Mouse (Mus musculus) splenic B cell, adult 2 months (primary cell): ENCODE data around the gene Gm49630.
"Not testable (repeated sequence)": the region's sequence is repeated elsewhere in the genome, so short reads cannot be mapped to it uniquely, and the experiment has no call there.

Experiments
- DNase-seq: peaks from one replicate; pipeline ENCODE4 v3.0.0-alpha.2; 2011; ENCODE audit warnings: low read depth, low spot score
- H3K27me3 ChIP-seq: 2 replicates; pipeline ENCODE4 v1.6.1; 2012; ENCODE audit warnings: mild to moderate bottlenecking, low read length, moderate library complexity, mixed read lengths; ENCODE audit not compliant: control insufficient read depth, poor library complexity, insufficient read depth, severe bottlenecking
- H3K36me3 ChIP-seq: 2 replicates; pipeline ENCODE4 v1.6.1; 2012; ENCODE audit warnings: mild to moderate bottlenecking, low read length, moderate library complexity, mixed read lengths; ENCODE audit not compliant: control insufficient read depth, poor library complexity, insufficient read depth, severe bottlenecking

Gm49630 gene

DNA sequence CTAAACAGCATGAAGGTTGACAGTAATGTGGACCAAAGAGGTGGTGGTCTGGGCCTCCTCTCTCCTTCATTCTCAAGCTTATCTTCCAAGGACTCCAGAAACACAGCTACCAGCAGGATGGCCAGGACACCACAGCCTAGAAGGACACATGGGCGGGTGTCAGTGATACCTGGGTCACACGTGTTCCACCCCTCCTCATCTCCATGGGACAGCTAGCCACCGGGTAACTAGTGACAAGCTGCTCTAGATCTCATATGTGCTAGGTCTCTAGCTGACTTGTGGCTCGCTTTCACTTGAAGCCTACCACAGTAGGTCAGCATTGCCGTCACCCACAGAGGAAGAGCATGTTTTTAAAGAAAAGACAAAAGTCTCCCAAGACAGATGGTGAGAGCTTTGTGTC lies at the start of gene Gm49630:
Gene Gm49630 (minus strand): TSS at position 101 of the 400 bp plus-strand sequence.
- H3K36me3 ChIP-seq, H3K27me3 ChIP-seq, DNase-seq: not testable (repeated sequence)

DNA sequence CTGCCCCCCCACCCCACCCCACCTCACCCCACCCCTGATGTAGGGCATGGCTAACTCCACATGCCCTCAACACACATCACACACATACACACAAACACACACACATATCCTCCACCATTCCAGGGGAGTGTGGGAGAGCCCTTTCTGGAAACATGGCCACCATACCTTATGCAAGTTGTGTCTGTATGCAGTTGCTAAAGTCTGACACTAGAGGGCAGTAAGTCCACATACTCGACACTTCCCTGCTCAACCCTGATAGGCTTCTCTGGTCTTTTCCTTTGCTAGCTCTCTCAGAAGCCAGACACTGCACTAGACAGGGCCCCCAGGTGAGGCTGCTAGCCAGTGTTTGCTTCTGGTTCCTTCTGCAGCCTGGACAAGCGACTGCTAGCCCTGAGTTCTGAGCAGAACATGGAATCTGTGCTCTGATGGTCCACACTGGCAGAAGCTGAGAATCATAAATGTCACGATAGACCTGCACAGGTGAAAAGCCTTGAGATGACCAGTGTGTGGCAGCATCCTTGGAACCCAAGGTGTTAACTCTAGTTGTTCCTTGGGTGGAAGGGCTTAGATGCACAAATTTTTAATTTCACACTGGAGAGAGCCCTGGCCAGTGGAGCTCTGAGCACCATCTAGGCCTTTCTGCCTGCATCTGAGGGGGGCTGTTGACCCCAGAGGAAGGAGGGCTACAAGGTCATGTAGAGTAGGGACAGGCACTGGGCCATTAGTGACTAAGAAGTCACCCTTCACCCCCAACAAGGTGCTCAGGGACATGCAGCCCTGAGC lies 48.6 kb upstream of the Gm49630 start:
- not testable (repeated sequence) for H3K36me3 ChIP-seq, DNase-seq, H3K27me3 ChIP-seq

DNA sequence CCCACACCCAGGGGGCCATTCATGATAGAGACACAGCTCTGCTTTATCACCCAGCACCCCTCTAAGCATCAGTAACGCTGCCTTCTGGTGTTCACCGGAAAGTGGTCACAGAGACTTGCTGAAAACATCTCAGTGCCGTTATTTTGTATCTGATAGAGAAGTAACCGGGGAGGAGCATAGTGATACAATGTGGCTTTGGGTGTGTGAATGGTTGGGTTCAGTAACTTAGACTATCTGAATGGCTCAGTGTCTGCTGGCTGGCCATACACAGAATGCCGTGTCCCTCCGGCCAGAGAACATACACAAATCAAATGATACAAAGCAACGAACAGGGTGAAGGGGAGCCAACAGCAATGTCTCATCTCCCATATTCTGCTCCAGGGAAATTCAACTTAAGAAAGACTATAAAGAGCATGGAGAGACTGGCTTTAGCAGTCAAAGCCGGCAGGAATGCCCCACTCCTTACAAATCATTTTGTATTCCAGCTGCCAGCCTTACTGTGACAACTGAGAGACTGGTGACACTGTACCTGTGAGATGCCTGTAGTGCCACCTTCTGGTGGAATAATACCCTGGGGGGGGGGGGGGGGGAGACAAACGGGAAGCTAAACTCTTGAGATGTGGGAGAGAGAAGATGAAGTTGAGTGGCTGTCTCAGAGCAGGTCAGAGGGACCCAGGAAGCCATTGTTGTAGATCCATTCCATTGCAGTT lies 43.0 kb upstream of the Gm49630 start:
- DNase-seq, H3K36me3 ChIP-seq, H3K27me3 ChIP-seq: not testable (repeated sequence)

DNA sequence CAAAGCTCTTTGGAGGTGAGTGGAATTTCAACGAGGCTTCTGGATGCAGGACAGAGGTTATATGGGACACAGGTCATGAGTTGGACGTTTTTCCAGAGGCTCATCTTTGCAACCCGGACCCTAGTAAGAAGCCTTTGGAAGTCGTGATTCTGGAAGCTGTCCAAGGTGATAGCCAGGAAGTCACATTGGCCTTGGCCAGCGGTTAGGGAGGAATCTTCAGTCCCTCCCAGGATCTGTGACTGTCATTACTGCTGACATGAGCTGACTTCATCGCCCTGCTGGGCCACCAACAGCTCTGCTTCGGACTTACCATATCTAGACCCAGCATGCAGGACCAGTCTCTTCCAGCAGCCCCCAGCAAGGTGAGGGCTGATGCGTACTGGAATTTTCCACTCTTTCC lies 41.6 kb upstream of the Gm49630 start:
- H3K36me3 ChIP-seq, DNase-seq, H3K27me3 ChIP-seq: not testable (repeated sequence)

DNA sequence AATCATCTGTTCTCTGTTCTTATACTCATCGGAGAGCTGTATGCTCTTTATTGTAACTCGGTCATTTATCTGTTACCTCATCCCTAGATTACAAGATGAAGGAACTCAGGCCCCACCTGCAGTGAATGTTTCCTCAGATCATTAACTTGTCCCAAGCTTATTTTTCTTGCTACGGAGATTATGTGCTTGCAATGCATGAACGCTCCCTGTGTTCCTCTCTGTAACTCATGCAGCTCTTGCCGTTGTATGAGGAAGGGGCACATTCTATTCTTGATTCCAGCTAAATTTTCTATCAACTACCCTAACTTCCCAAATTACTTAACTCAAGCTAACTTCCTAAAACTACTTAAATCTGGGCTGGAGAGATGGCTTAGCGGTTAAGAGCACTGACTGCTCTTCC lies 28.0 kb upstream of the Gm49630 start:
- not testable (repeated sequence) for H3K36me3 ChIP-seq, H3K27me3 ChIP-seq, DNase-seq

DNA sequence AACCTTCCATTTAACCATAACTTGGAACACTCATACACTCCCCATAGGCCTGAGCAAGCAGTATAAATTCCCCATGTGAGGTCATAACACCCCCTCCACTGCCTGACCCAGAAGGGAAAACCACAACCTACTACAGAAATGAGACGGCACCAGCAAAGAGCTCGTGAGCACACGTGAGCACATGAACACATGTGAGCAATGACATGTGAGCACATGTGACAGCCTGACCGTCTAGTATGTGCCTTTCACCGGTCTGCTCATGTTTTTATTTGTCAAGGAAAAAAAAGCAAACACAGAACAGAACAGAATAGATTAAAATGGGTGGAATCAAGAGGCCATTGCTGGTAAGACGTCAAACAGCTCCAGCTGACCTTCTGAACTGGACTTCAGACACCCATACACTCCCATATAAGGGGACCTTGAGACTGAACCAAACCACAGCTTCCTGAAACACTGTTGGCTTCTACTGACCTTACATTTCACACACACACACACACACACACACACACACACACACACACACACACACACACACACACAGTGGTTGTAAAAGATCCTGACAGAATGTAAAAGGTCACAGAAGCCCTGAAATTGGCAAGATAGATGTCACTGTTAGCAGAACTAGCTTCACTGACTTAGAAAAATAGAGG lies 26.5 kb upstream of the Gm49630 start:
- peak; percentile 11 for DNase-seq
- not testable (repeated sequence) for H3K27me3 ChIP-seq, H3K36me3 ChIP-seq

DNA sequence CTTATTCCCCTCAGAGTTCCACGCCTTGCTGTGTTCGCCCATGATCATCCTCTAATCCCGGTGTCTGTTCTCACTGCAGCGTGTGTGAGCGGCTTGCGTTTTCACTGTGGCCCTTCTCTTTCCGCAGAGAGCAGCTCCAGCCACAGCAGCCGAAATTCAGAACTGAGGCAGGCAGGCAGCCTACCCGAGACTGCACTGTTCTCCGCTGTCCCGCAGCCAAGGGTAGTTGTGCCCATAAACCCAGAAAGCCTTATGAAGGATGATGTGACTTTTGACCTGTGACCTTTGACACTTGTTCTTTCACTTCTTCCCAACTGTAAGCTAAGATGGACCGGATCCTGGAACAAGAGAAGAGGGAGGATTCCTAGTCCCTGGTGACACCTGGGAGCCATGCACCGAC lies 25.3 kb upstream of the Gm49630 start:
- not testable (repeated sequence) for H3K36me3 ChIP-seq, DNase-seq, H3K27me3 ChIP-seq

DNA sequence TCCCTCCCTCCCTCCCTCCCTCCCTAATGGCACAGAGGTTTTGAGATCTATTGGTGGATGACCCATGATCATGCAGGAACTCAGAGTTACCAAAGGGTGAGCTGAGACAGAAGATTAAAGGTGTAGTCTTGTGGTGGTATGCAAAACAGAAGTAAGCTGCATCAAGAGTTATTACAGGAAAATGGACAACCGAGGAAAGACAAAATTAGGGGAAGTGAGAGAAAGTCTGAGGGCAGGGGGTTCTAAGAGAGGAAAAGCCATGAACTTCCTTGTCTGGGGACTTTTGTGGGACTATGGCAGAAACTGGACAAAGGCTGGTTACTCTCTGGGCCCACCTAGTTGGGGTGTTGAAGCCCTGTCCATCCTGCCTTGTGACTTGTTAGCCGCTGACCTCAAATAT lies 24.5 kb upstream of the Gm49630 start:
- not testable (repeated sequence) for H3K27me3 ChIP-seq, DNase-seq, H3K36me3 ChIP-seq

DNA sequence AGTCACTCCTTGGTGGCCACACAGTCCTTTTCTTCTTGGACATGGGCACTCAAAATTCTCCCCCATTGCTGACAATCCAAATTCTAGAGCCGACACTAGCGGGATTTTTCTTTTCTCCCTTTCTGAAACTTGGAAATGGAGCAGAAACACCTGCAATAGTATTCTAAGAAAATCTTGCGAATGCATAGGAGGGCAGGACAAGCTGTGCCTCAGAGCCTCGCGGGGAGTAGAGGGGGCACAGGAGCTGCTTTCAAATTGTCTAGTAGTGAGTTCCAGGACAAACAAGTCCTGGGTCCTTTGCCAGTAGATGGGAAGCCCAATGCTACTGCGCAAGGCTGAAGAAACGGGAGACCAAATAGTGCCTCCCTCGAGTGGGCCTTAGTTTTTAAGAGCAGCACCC lies 23.9 kb upstream of the Gm49630 start:
- not testable (repeated sequence) for DNase-seq, H3K27me3 ChIP-seq, H3K36me3 ChIP-seq

DNA sequence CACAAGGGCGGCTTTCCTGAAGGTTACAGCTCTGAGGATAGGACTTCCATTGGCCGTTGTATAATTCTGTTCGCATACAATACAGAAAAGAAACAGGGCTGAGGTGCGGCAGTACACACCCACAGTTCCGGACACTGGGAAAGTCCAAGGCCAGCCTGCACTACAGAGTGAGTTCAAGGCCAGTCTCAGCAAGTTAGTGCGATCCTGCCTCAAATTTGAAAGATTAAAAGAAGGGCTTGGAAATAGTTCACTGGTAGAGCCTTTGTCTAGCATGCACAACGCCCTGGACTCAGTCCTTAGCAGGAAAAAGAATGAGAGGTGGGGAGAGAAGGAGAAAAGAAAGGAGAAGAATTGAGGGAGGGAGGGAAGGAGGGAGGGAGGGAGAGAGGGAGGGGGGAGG lies 23.3 kb upstream of the Gm49630 start:
- not testable (repeated sequence) for H3K36me3 ChIP-seq, H3K27me3 ChIP-seq, DNase-seq

DNA sequence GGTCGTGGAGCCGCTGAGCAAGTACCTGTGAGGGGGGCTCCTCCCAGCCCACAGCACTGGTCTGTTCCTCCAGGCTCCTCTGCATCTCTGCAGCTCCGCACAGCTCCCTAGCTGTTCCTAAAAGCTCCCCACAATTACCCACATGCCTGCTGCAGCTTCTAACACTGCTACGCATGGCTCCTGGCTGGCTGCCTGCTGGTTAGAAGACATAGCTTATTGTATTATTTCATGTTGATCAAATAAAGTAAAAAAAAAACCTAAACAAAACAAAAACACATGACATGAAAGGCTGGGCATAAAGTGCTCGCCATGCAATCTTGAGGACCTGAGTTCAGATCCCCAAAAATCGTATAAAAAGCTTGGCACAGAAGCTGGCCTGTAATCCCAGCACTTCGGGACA lies 18.1 kb upstream of the Gm49630 start:
- not testable (repeated sequence) for DNase-seq, H3K36me3 ChIP-seq, H3K27me3 ChIP-seq

DNA sequence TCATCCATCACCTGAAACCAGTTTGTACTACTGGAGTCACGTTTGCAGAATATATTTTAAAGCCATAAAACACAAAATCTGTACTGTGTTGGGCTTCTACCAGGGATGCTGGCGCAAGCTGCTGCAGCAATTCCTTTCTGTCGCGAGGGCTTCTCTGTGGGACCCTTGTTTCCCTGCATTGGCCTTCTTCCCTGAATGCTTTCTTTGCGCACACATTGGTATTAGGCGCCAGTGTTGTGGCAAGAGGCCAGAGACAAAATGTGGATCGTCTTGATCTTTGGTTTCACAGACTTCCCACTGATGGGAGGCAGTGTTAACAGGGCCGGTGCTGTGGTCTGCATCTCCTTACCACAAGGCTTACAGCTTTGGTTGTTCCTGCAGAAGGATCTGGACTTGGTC lies 17.2 kb upstream of the Gm49630 start:
- not testable (repeated sequence) for H3K36me3 ChIP-seq, DNase-seq, H3K27me3 ChIP-seq

DNA sequence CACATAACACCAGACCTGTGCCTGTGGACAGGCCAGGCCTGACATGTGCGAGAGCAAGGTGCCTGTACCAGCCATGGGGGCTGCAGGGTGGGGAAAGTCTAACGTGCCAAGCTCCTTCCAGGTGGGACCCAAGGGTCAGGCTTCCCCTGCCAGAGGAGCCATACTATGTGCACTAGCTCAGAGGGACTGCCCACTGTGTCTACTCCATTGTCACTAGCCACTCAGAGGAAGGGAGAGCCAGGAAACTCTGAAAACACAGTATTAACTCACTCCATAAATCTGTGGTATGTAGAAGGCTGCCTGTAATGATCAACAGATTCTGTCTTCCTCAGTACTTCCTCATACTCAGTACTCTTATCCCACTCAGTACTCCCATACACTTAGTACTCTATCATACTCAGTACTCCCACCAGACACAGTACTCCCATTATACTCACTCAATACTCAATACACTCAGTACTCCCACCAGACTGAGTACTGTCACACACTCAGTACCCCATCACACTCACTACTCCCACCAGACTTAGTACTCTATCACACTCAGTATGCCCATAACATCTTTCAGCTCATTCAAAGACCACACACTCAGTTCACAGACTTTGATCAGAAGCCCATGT lies 16.7 kb upstream of the Gm49630 start:
- H3K36me3 ChIP-seq, H3K27me3 ChIP-seq, DNase-seq: not testable (repeated sequence)

DNA sequence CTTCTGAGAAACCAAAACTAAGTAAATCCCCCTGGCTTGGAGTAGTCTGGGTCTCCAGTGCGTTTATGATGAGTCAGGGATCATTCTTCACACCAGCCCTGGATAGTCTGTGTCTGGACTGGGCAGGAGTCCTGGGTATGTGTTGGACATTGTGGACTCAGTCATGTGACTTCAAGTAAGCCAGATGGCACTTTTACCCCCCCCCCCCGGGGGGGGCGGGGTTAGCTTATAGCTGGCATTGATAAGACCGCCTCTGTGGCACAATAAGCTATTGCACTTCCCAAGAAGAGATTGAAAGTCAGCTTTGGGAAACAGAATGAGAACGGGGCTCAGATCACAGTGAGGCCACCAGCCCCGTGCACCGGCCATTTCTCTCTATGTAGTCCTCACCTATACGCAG lies 14.2 kb upstream of the Gm49630 start:
- not testable (repeated sequence) for DNase-seq, H3K36me3 ChIP-seq, H3K27me3 ChIP-seq

DNA sequence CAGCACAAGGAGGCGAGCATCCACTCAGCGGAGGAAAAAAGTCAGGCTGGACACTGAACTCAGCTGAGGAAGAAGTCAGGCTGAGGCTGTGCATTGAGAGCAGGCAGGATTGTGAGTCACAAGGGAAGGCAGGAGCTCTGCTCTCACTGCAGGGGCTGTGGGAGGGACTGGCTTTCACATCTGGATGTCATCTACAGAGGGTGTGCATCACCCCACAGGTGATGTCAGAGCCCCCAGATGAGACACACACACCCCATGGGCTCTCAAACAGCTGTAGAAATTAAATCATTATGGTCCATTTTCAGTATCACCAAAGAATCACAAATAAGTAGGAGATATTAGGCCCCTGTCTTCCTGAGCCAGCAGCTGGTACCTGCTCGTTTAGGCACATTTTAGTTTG lies 13.6 kb upstream of the Gm49630 start, which contains the start of gene Unc93a2:
Gene Unc93a2 (minus strand): TSS at position 101 of the 400 bp plus-strand sequence.
- DNase-seq, H3K27me3 ChIP-seq, H3K36me3 ChIP-seq: not testable (repeated sequence)
